Mouse (Mus musculus) intestine, embryonic 15.5 days (tissue): ENCODE data around the gene A330070K13Rik. TPM values are rescaled to one million over a fixed set of nuclear protein-coding genes. Genes with fewer than 3 reads are reported as not detected.

Source experiments
- polyA plus RNA-seq: library from polyadenylated mRNA; unstranded; fragments of >200 nt; fragmentation: Nextera tagmentation; extraction: Ambion mirVana; gene quantifications from 2 replicates; pipeline ENCODE4 v1.2.1, GENCODE M21; 2015

A330070K13Rik gene
- polyA plus RNA-seq, 1 experiment from 2014 or later: not detected

Other genes with a start within 250 kb of the A330070K13Rik start
- gene Kctd7, start 239.8 kb downstream of the A330070K13Rik start, polyA plus RNA-seq: 3.8 and 3.9 TPM in 2 replicates
- gene Rabgef1, start 212.8 kb downstream of the A330070K13Rik start, polyA plus RNA-seq: 22.3 and 26.8 TPM in 2 replicates
- 38.9 and 40.2 TPM in 2 replicates for gene Tmem248, start 167.6 kb downstream of the A330070K13Rik start, polyA plus RNA-seq
- 75.0 and 75.9 TPM in 2 replicates for gene Sbds, start 129.1 kb downstream of the A330070K13Rik start, polyA plus RNA-seq
- 23.5 and 24.0 TPM in 2 replicates for gene Tyw1, start 129.0 kb downstream of the A330070K13Rik start, polyA plus RNA-seq
- gene Caln1, start 15.2 kb downstream of the A330070K13Rik start, polyA plus RNA-seq: 0.10 and 0.38 TPM in 2 replicates